Mouse (Mus musculus) right cerebral cortex, adult 2 months (tissue): ENCODE results near the gene Psme4.

ENCODE experiments used
- DNase-seq, 2 experiments: peaks; one replicate each; pipeline ENCODE4 v3.0.0; 2021 to 2022; ENCODE audit warnings: low spot score in 2 of 2

The Psme4 gene

DNA sequence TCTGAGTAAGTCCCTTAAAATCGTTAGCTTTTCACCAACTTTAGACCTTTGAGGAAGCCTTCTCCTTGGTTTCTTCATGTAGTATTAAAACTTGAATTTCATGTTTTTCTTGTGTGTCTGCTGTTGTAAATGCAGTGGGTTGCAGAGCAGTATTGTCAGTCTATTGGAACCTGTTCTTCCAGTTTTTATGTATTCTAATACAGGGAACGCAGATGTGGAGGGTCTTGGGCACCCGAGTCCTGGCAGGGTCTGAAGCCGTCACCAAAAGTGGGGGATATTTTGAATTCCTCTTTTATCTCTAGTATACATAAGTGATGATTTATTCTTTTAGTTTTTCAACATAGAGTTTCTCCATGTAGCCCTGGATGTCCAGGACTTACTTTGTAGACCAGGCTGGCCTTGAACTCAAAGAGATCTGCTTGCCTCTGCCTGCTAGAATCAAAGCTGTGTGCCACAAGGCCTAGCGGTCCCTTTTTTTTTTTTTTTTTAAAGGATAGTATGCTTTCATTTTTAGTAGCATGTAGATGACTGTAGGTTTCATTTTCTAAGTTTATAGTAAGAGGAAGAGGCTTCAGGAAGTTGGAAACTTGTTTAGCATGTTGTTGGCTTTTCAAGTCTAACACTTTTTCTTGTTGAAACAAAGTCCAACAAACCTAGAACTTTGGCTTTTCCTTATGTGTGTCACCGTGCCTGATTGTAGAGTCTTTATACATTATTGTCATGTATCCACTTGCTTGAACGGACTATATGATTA lies 14.9 kb downstream of the Psme4 start:
- no peak for DNase-seq

DNA sequence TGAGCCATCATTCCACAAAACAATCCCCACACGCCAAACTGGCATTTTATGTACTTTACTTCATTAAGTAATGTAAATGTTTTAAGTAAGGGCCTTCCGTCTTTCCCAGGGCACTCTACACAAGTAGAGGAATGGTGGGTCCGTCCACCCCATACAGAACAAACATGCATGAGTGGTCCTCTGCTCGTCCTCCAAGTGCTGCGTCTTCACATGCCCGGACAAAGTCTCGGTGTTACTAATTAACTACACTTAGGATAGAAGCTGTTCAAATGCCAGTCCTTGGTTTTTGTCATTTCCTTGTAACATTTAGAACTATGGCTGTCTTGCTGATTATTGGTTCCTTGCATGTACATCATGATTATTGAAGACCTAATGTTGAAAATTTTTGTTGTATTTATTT lies 21.2 kb downstream of the Psme4 start:
- no peak for DNase-seq

DNA sequence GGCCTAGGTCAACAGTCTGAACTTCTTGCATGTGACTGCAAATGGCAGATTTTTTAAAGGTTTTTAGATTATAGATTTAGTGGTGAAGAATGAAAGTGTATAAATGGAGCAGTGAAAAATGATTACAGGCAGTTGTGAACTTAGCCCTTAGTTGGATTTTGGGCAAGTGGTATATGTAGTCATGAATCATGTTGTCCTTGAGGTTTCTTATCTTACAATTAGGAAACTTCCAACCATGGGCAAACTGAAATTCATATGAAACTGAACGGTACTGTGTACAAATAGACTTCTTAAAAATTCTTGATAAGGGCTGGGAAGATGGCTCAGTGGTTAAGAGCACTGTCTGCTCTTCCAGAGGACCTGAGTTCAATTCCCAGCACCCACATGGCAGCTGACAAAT lies 22.2 kb downstream of the Psme4 start:
- no peak for DNase-seq

- no peak for DNase-seq
These were observed 25.7 kb downstream of the Psme4 start for GRCm38 (mm10) chr11:30797236-30797635.

DNA sequence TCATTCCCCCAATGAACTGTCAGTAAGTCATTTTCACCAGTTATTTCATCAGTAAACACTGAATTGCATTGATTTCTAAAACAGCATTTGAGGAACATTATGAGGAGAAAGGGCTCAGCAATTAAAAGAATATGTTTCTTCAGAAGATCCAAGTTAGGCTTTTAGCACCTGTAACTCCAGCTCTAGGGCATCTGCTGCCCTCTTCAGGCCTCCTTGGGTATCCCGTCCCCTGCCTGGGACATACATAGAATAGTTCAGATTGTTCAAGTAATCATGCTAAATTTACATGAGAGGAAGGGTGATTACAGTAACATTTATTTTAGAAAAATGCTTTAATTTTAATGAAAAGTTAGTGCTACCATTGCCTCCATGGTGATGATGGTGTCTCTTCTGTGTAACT lies 28.0 kb downstream of the Psme4 start:
- no peak for DNase-seq

DNA sequence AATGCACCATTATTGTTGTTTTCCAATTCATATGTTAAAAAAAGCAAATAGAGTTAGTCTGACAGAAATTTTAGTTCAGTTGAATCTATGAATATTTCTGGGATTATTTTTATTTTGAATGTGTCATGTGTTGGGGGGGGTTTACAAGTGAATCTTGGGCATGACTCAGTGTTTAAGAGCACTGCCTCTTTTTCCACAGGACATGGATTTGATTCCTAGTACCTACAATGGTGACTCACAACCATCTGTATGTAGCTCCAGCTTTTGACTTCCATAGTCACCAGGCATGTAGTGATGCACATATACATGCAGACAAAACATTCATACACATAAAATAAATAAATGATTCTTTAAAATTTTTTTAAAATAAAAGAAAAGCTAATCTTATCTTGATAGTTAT lies 28.6 kb downstream of the Psme4 start:
- no peak for DNase-seq

DNA sequence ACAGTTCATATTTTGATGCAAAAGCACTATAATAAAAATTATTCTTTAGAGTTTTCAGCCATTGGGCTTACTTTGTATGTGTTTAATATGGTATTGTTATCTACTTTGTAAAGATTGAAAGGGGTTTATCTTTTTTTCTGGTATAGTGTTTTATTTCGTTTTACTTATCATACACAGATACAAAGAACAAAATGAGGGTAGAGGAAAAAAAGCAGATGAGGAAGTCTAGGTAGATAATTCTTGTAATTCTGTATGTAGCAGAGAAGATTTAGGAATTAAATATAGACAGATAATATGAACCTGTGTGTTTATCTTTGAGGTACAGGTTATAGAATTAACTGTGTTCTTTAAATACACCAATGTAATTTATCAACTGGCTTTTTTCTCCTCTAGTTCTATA lies 30.9 kb downstream of the Psme4 start:
- no peak for DNase-seq

DNA sequence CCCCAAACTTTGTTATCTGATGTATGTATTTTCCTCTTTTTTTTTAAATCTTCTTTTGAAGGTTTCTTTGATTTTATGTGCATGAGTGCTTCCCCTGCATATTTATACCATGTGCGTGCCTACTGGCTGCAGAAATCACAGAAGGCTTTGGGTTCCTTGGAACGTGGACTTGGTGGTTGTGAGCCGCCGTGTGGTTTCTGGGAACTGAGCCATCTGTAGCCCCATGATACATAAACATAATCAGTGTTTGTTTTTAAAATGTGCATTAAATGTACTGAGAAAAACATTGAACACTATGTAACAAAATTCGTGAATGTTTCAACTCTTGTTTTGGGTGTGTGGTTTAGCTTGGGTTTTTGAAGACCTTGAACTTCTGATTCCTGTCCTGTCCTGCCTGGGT lies 49.6 kb downstream of the Psme4 start:
- no peak for DNase-seq

DNA sequence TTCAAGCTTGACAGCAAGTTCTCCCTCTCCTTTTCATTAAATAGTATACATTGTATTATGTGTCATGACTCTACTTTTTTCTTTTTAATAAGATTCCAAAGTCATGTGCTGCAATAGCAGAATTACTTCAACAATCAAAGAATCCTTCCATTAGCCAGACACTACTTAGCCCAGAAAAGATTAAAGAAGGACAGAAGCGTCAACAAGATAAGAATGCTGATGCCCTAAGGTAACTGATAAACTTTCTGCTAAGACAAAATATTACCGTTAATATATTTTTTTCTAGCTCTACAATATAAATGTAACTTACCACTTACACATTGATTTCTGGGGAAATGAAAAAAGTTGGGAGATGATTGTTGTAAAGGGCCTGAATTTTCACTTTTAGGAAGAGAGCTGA lies 67.3 kb downstream of the Psme4 start:
- DNase-seq, result no peak

DNA sequence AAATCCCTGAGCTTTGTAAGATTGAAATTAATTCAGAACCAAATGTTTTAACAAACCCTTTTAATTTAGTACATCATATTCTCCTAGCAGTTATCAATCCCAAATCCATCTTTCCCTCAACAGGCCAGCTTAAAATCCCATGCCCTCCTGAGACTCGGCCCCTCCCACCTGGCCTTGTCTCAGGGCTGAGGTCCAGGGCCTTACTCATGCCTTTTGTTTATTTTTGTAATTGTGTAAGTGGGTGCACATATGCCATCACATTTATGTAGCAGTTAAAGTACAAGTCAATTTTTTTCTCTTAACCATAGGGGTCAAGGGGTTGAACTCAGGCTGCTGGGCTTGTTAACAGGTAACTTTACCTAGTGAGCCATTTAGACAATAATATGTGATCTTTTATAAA lies 72.8 kb downstream of the Psme4 start:
- DNase-seq, result no peak

GRCm38 (mm10) chr11:30872425-30872824 lies 100.9 kb downstream of the Psme4 start:
- DNase-seq, result no peak

- peak; percentile 59 to 77 for DNase-seq
These were observed 113.8 kb downstream of the Psme4 start, which contains the start of the genes Gpr75 and Asb3 for GRCm38 (mm10) chr11:30885171-30885871. Gene Gpr75, plus strand, starts transcription at chr11:30885358. Gene Asb3, plus strand, starts transcription at chr11:30885416.

- DNase-seq, result no peak
These were observed 116.6 kb downstream of the Psme4 start for GRCm38 (mm10) chr11:30888153-30888552.

DNA sequence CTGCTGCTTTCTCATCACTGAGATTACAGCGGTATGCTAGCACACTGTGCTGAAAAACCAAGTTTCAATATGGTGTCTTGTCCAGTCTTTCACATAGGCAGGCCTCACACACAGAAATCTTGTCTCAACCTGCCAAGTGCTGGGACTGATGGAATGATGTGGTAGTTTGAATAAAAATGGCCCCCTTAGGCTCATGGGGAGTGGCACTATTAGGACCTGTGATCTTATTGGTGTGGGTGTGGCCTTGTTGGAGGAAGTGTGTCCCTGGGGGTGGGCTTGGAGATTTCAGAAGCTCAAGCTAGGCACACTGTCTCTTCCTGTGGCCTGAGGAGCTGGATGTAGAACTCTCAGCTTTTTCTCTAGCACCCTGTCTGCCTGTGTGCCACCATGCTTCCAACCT lies 124.7 kb downstream of the Psme4 start:
- no peak for DNase-seq

- DNase-seq, result no peak
These were observed 127.8 kb downstream of the Psme4 start for GRCm38 (mm10) chr11:30899312-30899711.

GRCm38 (mm10) chr11:30912311-30912710 lies 140.8 kb downstream of the Psme4 start:
- no peak for DNase-seq

GRCm38 (mm10) chr11:30920641-30921040 lies 149.1 kb downstream of the Psme4 start:
- no peak for DNase-seq

- DNase-seq, result no peak
These were observed 151.8 kb downstream of the Psme4 start for GRCm38 (mm10) chr11:30923283-30923682.

DNA sequence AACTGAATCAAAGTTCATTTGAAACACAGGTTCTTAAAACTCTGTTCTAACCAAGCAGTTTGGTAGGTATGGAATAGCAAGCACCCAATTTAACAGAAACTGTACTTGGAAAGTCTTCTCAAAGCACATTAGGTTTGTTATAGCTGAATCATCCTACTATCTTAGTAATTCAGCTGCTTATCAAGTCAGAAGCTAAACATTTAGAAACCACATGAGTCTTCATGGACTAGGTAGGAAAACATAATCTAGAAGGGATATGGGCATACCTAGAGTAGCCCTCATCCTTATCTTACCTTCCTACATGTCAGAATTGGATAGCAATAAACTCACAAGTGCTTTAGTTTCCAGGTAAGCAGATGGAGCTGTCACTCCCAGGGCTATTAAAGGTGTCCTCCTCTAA lies 156.6 kb downstream of the Psme4 start:
- no peak for DNase-seq

DNA sequence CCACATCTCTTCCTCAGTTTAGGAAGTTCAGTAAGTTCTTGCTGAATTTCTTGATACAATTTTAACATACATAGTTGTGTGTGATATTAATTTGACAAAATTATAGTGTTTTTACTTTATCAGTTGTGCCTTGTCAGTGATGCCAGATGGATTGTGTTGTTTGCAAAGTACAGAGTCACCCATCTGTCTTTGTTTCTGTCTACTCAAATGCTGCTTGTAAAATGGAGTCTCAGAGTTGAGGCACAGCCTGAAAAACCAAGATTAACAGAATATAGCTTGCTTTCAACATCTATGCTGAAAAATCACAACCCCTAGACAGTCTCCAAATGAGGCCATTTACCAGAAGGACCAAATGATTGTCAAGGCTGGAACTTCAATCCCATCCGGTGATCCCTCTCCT lies 157.0 kb downstream of the Psme4 start:
- no peak for DNase-seq
